Comparison of ENCODE assay signal across 8 mouse cellular contexts in genomic region chr5:30114761-30115140, GRCm38 (mm10). TPM values are rescaled to one million over a fixed set of nuclear protein-coding genes. Genes with fewer than 3 reads are reported as not detected.
DNase-seq lines count a peak whose midpoint lies in the region; ATAC-seq lines count a peak whose summit lies in the region.

No protein-coding gene starts in this region.

- H3K4me3 ChIP-seq in heart, embryonic 13.5 days, result peak overlapping the region; percentile 67
- peak overlapping the region; percentile 44 for H3K4me3 ChIP-seq in forebrain, embryonic 15.5 days
- H3K4me3 ChIP-seq in liver, embryonic 15.5 days (replicated peaks), result peak overlapping the region; percentile 49

- no peak for ATAC-seq in heart, embryonic 13.5 days (ENCODE audit: extremely low read depth, insufficient number of reproducible peaks, low FRiP score, low TSS enrichment)
- no peak for ATAC-seq in forebrain, embryonic 15.5 days (replicated peaks)
- ATAC-seq in liver, embryonic 15.5 days (ENCODE audit: insufficient read depth), result no peak

- 1% methylated on average over 28 of the region's 28 CpGs for WGBS in heart, embryonic 13.5 days
- WGBS in forebrain, embryonic 15.5 days, result 5% methylated on average over 28 of the region's 28 CpGs
- WGBS in liver, embryonic 15.5 days (ENCODE audit: insufficient replicate concordance), result under 1% methylated on average over 28 of the region's 28 CpGs

- H3K4me2 ChIP-seq in heart, embryonic 13.5 days, result peak overlapping the region; percentile 98
- peak overlapping the region; percentile 61 for H3K4me2 ChIP-seq in forebrain, embryonic 15.5 days (replicated peaks)
- H3K4me2 ChIP-seq in liver, embryonic 15.5 days, result peak overlapping the region; percentile 73

- no peaks in the 10 kb centered on the region for H3K9me3 ChIP-seq in heart, embryonic 13.5 days
- no peaks in the 10 kb centered on the region for H3K9me3 ChIP-seq in forebrain, embryonic 15.5 days
- H3K9me3 ChIP-seq in liver, embryonic 15.5 days (replicated peaks), result no peaks in the 10 kb centered on the region

- no peak overlapping the region for H3K27ac ChIP-seq in heart, embryonic 13.5 days (replicated peaks)
- no peak overlapping the region for H3K27ac ChIP-seq in forebrain, embryonic 15.5 days (replicated peaks)
- no peak overlapping the region for H3K27ac ChIP-seq in liver, embryonic 15.5 days (replicated peaks)

- intact Hi-C loops in heart, postnatal 36 days (cut with DNase I), result loop anchor here (5.0 kb wide), 1 partner anchor 292 kb away; no protein-coding TSS in a partner anchor

- H3K9ac ChIP-seq in heart, embryonic 13.5 days, result peak overlapping the region; percentile 82
- H3K9ac ChIP-seq in forebrain, embryonic 15.5 days (replicated peaks), result peak overlapping the region; percentile 41; the same call in 1 of the 2 replicates
- H3K9ac ChIP-seq in liver, embryonic 15.5 days, result no peak overlapping the region

- H3K27me3 ChIP-seq in heart, embryonic 13.5 days (replicated peaks), result peaks cover 70% of the 10 kb centered on the region
- H3K27me3 ChIP-seq in forebrain, embryonic 15.5 days, result no peaks in the 10 kb centered on the region
- H3K27me3 ChIP-seq in liver, embryonic 15.5 days, result peaks cover 73% of the 10 kb centered on the region

- H3K4me1 ChIP-seq in heart, embryonic 13.5 days, result peaks cover 32% of the 10 kb centered on the region
- H3K4me1 ChIP-seq in forebrain, embryonic 15.5 days, result peaks cover 35% of the 10 kb centered on the region
- H3K4me1 ChIP-seq in liver, embryonic 15.5 days (replicated peaks), result peaks cover 29% of the 10 kb centered on the region

- no peak for DNase-seq in heart, postnatal 36 days
- peak; percentile 44 for DNase-seq in ES-CJ7 (ENCODE audit: low read depth, low spot score)
- no peak for DNase-seq in right cerebral cortex, postnatal 14 days
- no peak for DNase-seq in spleen, postnatal 4 days (ENCODE audit: low spot score in 2 of 2)
- DNase-seq in urinary bladder, adult 2 months (ENCODE audit: low spot score), result no peak

- H3K36me3 ChIP-seq in heart, embryonic 13.5 days, result peaks cover 36% of the 10 kb centered on the region
- H3K36me3 ChIP-seq in forebrain, embryonic 15.5 days, result peaks cover 33% of the 10 kb centered on the region
- H3K36me3 ChIP-seq in liver, embryonic 15.5 days (replicated peaks), result peaks cover 17% of the 10 kb centered on the region

RNA-seq across cellular contexts. Expression of gene 3110082J24Rik, which starts 8.9 kb away (rescaled TPM):
- not detected in 2 replicates for polyA plus RNA-seq in heart, embryonic 13.5 days (2015; fragmentation: Nextera tagmentation; extraction: Ambion mirVana)
- not detected for total RNA-seq in heart, postnatal 36 days (2021)
- 2.9 and 3.1 TPM in 2 replicates for polyA plus RNA-seq in forebrain, embryonic 15.5 days (2015; fragmentation: Nextera tagmentation; extraction: Ambion mirVana)
- not detected in 2 replicates for polyA plus RNA-seq in liver, embryonic 15.5 days (2015; fragmentation: Nextera tagmentation; extraction: Ambion mirVana)
- polyA plus RNA-seq in urinary bladder, adult 2 months (2012; rRNA removed), result not detected in 2 replicates

RNA-seq across cellular contexts. Expression of gene Garem2, which starts 9.8 kb away (rescaled TPM):
- polyA plus RNA-seq in heart, embryonic 13.5 days (2015; fragmentation: Nextera tagmentation; extraction: Ambion mirVana), result 0.17 and 0.25 TPM in 2 replicates
- total RNA-seq in heart, postnatal 36 days (2021), result under 1 TPM; 0.11 to 0.14 TPM
- polyA plus RNA-seq in forebrain, embryonic 15.5 days (2015; fragmentation: Nextera tagmentation; extraction: Ambion mirVana), result 12.7 and 12.8 TPM in 2 replicates
- 0.02 TPM in 1 of 2 replicates, not detected in the other for polyA plus RNA-seq in liver, embryonic 15.5 days (2015; fragmentation: Nextera tagmentation; extraction: Ambion mirVana)
- polyA plus RNA-seq in urinary bladder, adult 2 months (2012; rRNA removed), result 0.10 TPM in 1 of 2 replicates, not detected in the other

RNA-seq across cellular contexts. Expression of gene Hadha, which starts 40.2 kb away (rescaled TPM):
- polyA plus RNA-seq in heart, embryonic 13.5 days (2015; fragmentation: Nextera tagmentation; extraction: Ambion mirVana), result 212 and 223 TPM in 2 replicates
- total RNA-seq in heart, postnatal 36 days (2021), result 1,000 to 10,000 TPM; 1,332 to 1,358 TPM
- 73.9 and 79.7 TPM in 2 replicates for polyA plus RNA-seq in forebrain, embryonic 15.5 days (2015; fragmentation: Nextera tagmentation; extraction: Ambion mirVana)
- 101 and 105 TPM in 2 replicates for polyA plus RNA-seq in liver, embryonic 15.5 days (2015; fragmentation: Nextera tagmentation; extraction: Ambion mirVana)
- polyA plus RNA-seq in urinary bladder, adult 2 months (2012; rRNA removed), result 118 and 129 TPM in 2 replicates

RNA-seq across cellular contexts. Expression of gene Hadhb, which starts 40.3 kb away (rescaled TPM):
- polyA plus RNA-seq in heart, embryonic 13.5 days (2015; fragmentation: Nextera tagmentation; extraction: Ambion mirVana), result 318 and 345 TPM in 2 replicates
- 1,000 to 10,000 TPM; 2,118 to 2,205 TPM for total RNA-seq in heart, postnatal 36 days (2021)
- 65.2 and 73.6 TPM in 2 replicates for polyA plus RNA-seq in forebrain, embryonic 15.5 days (2015; fragmentation: Nextera tagmentation; extraction: Ambion mirVana)
- 140 and 154 TPM in 2 replicates for polyA plus RNA-seq in liver, embryonic 15.5 days (2015; fragmentation: Nextera tagmentation; extraction: Ambion mirVana)
- 169 and 193 TPM in 2 replicates for polyA plus RNA-seq in urinary bladder, adult 2 months (2012; rRNA removed)

RNA-seq across cellular contexts. Expression of gene Tyms, which starts 41.3 kb away (rescaled TPM):
- 117 and 127 TPM in 2 replicates for polyA plus RNA-seq in heart, embryonic 13.5 days (2015; fragmentation: Nextera tagmentation; extraction: Ambion mirVana)
- total RNA-seq in heart, postnatal 36 days (2021), result 1 to 10 TPM; 4.1 to 4.7 TPM
- 99.2 and 114 TPM in 2 replicates for polyA plus RNA-seq in forebrain, embryonic 15.5 days (2015; fragmentation: Nextera tagmentation; extraction: Ambion mirVana)
- polyA plus RNA-seq in liver, embryonic 15.5 days (2015; fragmentation: Nextera tagmentation; extraction: Ambion mirVana), result 205 and 219 TPM in 2 replicates
- 24.4 and 25.0 TPM in 2 replicates for polyA plus RNA-seq in urinary bladder, adult 2 months (2012; rRNA removed)

Comparison
In these comparisons a context has a peak if more than half of its experiments do, and no peak if none do; other contexts are left out.
1. RNA of gene Garem2, which starts 9.8 kb away (polyA plus RNA-seq): 12.7 to 12.8 TPM in forebrain, embryonic 15.5 days; 0.17 to 0.25 TPM in heart, embryonic 13.5 days, 0.10 TPM in urinary bladder, adult 2 months and 0.02 TPM in liver, embryonic 15.5 days; every median in the first group is over 10 times any median in the second.
2. Peak in every context shown above with its lines, with median percentiles within 50 percentile points of each other: H3K4me2 ChIP-seq and H3K4me3 ChIP-seq.